Mouse (Mus musculus): Measurements from ENCODE around the gene Dmkn.
"Not testable (repeated sequence)": the region's sequence is repeated elsewhere in the genome, so short reads cannot be mapped to it uniquely, and the experiment has no call there.

Dmkn gene

DNA sequence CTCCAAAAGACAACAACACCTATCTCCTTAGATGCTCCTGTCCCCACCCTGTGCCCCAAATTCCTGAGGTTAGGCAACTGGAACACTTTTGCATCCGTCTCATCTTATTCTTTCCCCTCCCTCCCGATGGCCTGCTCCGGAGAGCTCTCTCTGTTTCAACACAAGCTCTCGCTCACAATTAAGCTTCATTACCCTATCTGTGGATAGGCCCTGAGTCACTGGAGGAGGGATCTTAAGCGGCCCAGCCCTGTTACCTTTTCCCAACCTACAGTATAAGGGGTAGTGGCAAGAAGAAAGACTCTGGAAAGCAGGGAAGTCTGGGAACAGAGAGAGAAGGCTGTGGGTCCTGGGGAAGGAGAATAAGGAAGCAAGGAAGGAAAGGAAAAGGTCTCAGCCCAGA is at the start of gene Dmkn:
Gene Dmkn (plus strand): TSS at position 301 of the 400 bp plus-strand sequence.
- DNase-seq (ENCODE audit: low spot score): no peak

DNA sequence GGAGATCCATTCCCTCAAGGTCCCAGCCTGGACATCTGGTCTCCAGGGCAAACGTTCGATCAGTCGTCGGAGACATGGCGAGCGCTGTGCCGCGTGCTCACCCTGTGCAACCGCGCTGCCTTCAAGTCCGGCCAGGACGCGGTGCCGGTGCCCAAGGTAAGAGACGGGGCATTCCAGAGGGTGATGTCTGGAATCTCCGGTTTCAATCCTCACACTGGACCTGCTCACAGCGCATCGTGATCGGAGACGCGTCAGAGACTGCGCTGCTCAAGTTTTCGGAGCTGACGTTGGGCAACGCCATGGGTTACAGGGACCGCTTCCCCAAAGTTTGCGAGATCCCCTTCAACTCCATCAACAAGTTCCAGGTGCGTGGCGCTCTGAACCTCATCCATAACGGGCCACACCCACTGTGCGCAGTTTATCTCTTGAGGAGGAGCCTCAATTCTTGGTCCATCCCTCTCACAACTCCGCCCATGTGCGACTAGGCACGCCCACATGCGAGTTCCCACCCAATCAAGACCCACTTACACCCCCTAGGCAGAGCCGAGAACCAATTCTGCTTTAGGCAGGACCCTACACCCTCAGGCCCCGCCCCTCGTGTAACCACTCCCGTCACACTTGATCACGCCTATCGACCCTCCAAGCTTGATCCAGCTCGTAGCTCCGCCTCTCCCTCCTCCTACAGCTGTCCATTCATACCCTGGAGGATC is 46.4 kb upstream of the Dmkn start:
- peak; percentile 78 for DNase-seq (ENCODE audit: low spot score)

DNA sequence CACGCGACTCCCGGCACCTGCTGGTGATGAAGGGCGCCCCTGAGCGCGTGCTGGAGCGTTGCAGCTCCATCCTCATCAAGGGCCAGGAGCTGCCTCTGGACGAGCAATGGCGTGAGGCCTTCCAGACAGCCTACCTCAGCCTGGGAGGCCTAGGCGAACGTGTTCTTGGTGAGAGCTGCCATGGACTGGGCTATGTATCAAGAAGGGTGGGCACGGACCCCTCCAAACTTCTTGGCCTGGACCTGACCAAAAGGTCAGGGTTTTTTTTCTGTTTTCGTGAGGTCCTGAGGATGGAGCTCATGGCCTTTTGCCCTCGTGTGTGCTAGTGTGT is 45.9 kb upstream of the Dmkn start:
- DNase-seq (ENCODE audit: low spot score): no peak

DNA sequence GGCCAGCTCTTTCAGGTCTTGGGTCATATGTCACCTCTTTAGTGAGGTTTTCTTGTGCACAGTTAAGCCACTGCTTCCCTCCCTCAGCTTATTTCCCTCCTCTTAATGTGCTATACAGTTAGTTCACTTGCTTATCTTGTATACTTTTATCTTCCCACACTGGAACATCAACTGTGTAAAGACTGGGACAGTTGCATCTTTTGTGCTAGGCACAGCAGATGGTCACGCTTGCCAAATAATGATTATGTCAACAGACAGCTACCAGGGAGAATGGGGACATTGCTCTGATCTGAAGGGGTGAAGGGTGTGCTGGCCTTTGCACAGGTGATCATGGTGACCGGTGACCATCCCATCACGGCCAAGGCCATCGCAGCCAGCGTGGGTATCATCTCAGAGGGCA is 43.9 kb upstream of the Dmkn start:
- DNase-seq (ENCODE audit: low spot score): no peak

DNA sequence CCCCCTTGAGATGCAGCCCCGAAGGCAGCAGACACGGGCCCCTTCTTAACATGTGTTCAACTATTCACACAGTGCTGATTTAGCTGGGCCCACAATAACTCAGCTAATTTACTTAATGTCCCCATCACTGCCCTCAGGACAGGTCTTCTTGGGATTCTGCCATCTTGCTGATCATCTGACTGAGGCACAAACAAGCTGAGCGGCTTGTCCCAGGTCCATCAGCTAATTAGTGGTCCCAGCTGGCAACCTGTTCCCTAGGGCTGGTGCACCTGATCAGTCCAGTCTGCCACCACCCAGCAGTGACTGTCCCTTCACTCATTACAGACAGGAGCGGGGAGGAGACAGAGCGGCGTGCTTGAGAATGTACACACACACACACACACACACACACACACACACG is 42.3 kb upstream of the Dmkn start:
- DNase-seq (ENCODE audit: low spot score): no peak

GRCm38 (mm10) chr7:30723274-30723953 is 40.1 kb upstream of the Dmkn start:
- no peak for DNase-seq (ENCODE audit: low spot score)

DNA sequence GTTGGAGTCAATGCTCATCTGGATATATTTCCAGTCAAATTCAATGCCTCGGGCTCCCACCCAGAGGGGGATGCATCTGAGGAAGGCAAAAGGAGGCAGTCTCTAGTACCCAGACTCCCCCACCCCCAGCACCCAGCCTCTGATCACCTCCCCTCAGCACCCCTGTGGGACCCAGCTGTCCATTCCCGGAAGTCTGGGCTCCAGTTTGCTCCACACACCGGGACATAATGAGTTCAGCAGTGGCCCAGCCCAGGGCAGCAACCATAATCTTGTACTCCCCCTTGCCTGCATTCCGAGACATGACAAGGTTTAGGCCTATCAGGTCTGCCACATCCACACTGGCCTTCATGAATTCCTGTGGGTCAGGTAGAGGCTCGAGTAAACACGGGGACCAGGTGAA is 35.3 kb upstream of the Dmkn start:
- no peak for DNase-seq (ENCODE audit: low spot score)

DNA sequence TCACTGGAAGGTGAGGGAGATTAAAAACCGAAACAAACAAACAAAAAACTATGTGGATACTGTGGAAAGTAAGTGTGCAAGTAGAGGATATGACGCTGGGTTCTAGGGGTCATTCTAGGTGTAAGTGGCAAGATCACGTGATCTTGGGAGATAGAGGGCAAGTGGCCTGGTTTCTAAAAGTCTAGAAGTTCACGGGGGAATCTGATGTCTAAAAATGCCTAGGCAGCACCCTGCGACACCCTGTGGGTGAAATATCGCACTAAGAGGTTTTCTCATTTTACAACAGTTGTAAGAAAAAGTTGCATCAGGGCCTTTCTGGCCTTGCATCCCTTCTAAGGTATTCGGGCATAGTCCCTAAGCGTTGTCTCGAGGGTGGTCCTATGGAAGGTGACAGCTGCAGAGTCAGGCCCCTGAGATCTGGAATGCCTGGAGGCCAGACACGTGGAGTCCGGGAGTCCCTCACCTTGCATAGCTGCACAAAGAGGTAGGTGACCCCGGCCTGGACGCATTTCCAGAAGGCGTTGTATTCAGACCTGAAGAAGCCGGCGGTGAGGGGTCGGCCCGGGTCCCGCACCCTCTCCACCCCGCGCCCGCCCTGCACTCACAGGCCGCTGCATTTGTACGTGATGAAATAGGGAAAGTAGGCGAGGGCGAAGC is 34.7 kb upstream of the Dmkn start:
- DNase-seq (ENCODE audit: low spot score): no peak

- peak; percentile 94 for DNase-seq (ENCODE audit: low spot score)
Observed at GRCm38 (mm10) chr7:30729396-30730063, 34.0 kb upstream of the Dmkn start, which contains the start of gene Tmem147. Tmem147 (minus strand) TSS chr7:30729540.

- not testable (repeated sequence) for DNase-seq (ENCODE audit: low spot score)
Observed at GRCm38 (mm10) chr7:30730064-30730722, 33.4 kb upstream of the Dmkn start.

DNA sequence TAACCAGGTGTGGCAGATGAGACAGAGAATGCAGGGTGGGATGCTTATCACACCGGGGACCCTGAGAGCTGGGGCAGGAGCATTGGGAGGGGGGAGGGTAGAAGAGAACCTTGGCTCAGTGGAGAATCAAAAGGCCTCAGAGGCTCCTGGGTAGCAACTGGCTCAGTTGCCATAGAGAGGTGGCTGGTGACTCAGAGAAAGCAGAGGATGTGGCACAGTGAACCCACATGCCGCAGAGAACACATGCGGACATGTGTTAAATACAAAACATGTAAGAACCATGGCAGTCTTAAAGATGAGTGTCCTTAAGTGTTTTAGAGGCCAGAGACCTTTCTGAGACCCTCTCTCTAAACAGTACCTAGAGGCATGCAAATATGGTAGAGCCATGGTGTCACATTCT is 27.3 kb upstream of the Dmkn start:
- no peak for DNase-seq (ENCODE audit: low spot score)

GRCm38 (mm10) chr7:30742570-30742969 is 21.0 kb upstream of the Dmkn start:
- not testable (repeated sequence) for DNase-seq (ENCODE audit: low spot score)

- not testable (repeated sequence) for DNase-seq (ENCODE audit: low spot score)
Observed at GRCm38 (mm10) chr7:30743617-30744016, 19.9 kb upstream of the Dmkn start, which contains the start of gene Gapdhs. Gapdhs (minus strand) TSS chr7:30743681.

GRCm38 (mm10) chr7:30744022-30744598 is 19.4 kb upstream of the Dmkn start:
- DNase-seq (ENCODE audit: low spot score): peak; percentile 40

DNA sequence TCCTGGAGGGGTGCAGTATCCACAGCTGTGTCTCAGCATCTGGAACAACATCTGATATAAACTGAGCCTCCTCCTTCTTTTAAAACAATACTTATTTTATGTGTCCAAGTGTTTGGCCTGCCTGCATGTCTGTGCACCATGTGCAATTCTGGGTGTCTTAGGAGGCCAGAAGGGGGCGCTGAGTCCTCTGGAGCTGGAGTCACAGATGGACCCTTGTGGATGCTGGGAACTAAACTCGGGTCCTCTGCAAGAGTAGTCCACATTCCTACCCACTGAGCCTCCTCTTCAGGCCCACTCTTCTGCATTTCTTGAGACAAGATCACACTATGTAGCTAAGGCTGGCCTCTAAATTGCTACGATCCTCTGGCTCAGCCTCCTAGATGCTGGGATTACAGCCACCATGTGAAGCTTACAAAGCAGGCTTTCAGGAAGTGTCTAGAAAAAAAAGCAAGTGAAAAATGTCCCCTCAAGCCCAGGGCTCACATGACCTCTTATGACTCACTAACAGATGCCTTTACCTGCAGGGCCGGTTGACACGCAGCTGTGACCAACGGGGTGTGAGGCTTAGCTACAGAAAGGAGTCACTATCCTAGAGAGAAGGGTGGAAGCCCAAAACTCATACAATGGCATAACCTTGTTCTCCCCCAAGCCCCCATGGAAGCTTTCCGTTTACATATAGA is 15.9 kb upstream of the Dmkn start:
- no peak for DNase-seq (ENCODE audit: low spot score)

DNA sequence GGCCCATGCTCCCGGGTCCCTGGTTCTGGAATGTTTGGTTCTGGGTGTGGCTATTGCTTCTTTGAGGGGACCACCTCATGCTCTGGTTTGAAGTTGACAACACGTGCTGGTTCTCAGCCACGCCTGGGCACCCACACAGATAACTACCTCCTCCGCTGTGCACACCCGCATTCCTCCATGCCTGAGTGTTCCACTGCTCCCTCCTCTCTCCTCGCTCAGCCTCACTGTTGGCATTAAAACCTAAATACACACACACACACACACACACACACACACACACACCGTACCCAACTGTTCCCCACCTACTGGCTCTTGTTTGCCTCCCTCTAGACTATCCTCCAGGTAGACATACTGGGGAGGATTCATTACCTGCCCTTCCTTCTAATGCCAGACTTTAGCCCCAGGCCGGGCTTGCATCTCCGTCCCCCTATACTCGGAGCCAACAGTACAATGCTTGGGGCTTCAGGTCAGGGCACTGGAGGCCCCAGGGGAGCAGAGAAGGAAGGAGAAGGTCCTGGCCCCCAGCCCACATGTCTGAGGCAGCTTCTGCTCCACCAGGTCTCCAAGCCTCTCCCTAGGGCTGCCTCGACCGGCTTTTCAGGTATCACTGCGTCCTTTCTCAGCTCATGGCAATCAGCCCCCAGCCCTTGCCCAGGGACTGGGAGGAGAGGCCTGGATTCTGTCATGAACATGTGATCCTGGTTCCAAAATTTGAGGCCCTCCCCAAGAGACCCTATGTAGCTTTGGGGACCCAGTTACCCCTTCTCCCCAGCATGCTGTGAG is 13.5 kb upstream of the Dmkn start:
- no peak for DNase-seq (ENCODE audit: low spot score)

DNA sequence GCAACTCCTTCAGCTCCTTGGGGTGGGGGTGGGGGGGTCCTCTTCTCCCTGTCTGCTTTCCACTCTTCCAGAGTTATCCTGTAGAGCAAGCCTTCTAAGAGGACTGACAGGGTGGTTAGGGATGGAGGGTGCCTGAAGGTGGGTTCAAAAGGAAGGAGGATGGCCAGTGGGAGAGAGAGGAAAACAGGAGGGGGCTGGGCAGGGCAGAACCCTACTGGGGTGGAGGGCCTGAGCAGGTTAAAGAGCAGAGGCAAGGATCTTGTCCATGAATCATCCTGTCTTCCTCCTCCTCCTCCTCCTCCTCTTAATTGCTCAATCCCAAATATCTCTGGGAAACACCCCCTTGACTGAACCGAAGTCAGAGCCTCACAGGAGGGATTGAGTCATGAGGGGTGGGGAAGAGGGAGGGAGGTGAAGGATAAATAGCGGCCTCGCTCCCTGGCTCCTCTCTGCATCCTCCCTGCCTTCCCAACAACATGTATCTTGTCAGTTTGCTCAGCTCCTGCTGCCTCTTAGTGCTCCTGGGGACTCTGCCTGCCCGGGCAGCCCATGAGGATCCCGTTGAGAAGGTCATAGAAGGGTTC is 12.4 kb upstream of the Dmkn start, which contains the start of gene Sbsn:
Gene Sbsn (plus strand): TSS at position 386 of the 584 bp plus-strand sequence.
- DNase-seq (ENCODE audit: low spot score): no peak

DNA sequence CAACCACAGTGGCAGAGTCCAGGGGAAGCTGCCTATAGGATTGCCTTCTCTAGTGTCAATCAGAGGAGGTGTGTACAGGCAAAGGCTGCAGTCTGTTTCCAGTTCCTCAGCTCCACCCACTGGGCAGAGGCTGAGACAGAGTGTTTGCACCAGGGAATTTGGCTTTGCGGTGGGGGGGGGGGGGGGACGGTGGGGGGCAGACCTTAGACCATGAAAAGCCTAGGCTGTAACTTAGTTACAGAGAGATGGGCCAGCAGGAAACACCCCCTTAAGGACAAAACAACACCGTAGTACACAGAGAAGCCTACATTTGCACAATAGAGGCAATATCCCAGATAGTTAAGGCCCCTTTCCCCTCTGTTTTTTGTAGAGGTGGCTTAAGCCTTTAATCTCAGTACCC is 6.6 kb upstream of the Dmkn start:
- DNase-seq (ENCODE audit: low spot score): no peak

DNA sequence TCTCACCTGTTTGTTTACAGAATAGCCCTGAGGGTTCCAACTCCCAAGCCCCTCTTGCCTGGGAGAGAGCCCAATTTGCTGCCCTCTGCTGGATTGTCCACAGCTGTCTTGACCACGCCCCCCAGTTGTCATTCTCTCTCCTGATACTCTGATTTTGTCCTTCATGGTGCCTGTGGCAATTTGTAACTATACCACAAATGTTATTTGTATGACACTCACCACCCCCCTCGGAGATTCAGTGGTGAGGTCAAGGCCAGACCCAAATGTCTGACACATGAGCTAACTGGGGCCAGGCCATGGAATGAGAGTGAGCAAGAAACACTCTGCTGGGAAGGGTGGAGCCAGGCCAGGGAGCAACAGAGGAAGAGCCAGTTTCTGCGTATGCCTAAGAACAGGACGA is 4.7 kb upstream of the Dmkn start:
- DNase-seq (ENCODE audit: low spot score): no peak

Measured in ovary, postnatal 36 days (tissue).